Mouse (Mus musculus) liver, adult 2 months (tissue): ENCODE results near the gene Rab14. TPM values are rescaled to one million over a fixed set of nuclear protein-coding genes. Genes with fewer than 3 reads are reported as not detected.

ENCODE experiments used
- DNase-seq: peaks from one replicate; pipeline ENCODE4 v3.0.0-alpha.2; 2011; ENCODE audit warnings: low read depth, low spot score; ENCODE audit errors: extremely low read depth
- H3K27ac ChIP-seq: fragments of 200-500 bp; replicated peaks from 2 replicates; pipeline ENCODE4 v1.5.1; 2012; ENCODE audit warnings: low read depth, mild to moderate bottlenecking, control low read depth, inconsistent platforms, low read length; ENCODE audit not compliant: insufficient read depth
- H3K27me3 ChIP-seq: fragments of 200-500 bp; 2 replicates; pipeline ENCODE4 v1.6.1; 2012; ENCODE audit warnings: mild to moderate bottlenecking, moderate library complexity, low read length, inconsistent platforms; ENCODE audit not compliant: control insufficient read depth, insufficient read depth
- H3K36me3 ChIP-seq: fragments of 200-500 bp; 2 replicates; pipeline ENCODE4 v1.6.1; 2012; ENCODE audit warnings: low read length, inconsistent platforms; ENCODE audit not compliant: control insufficient read depth, insufficient read depth
- H3K4me1 ChIP-seq: fragments of 200-500 bp; 2 replicates; pipeline ENCODE4 v1.6.1; 2011; ENCODE audit warnings: low read length; ENCODE audit not compliant: control insufficient read depth, insufficient read depth
- H3K4me3 ChIP-seq: fragments of 200-500 bp; 2 replicates; pipeline ENCODE4 v1.5.1; 2011; ENCODE audit warnings: low read depth, mild to moderate bottlenecking, control low read depth, low read length, moderate library complexity; ENCODE audit not compliant: insufficient read depth
- H3K79me2 ChIP-seq: fragments of 200-500 bp; 2 replicates; pipeline ENCODE4 v1.6.1; 2012; ENCODE audit warnings: inconsistent platforms, mild to moderate bottlenecking, low read length, moderate library complexity; ENCODE audit not compliant: control insufficient read depth, insufficient read depth
- H3K9ac ChIP-seq: fragments of 200-500 bp; 2 replicates; pipeline ENCODE4 v1.6.1; 2012; ENCODE audit warnings: low read depth, mild to moderate bottlenecking, control low read depth, inconsistent platforms, low read length
- CTCF ChIP-seq: fragments of 200-500 bp; IDR thresholded peaks from 2 replicates; pipeline ENCODE4 v1.5.1; 2011; ENCODE audit warnings: low read depth, low read length, control low read depth
- POLR2A ChIP-seq: fragments of 200-500 bp; IDR thresholded peaks from 2 replicates; pipeline ENCODE4 v1.6.1; 2011; ENCODE audit warnings: low read length, control low read depth; ENCODE audit not compliant: insufficient read depth; ENCODE audit errors: extremely low read depth
- polyA plus RNA-seq: library from polyadenylated mRNA; depleted of rRNA; stranded (reverse); fragments of >200 nt; gene quantifications from 2 replicates; pipeline ENCODE4 v1.2.3, GENCODE M21; 2012; rRNA removed
- total RNA-seq: library from RNA; depleted of rRNA; stranded (reverse); fragments of >200 nt; gene quantifications from 2 replicates; pipeline ENCODE4 v1.2.3, GENCODE M21; 2014; rRNA removed

The Rab14 gene
- total and polyA plus RNA-seq, 2 experiments, result 109 to 246 TPM

DNA sequence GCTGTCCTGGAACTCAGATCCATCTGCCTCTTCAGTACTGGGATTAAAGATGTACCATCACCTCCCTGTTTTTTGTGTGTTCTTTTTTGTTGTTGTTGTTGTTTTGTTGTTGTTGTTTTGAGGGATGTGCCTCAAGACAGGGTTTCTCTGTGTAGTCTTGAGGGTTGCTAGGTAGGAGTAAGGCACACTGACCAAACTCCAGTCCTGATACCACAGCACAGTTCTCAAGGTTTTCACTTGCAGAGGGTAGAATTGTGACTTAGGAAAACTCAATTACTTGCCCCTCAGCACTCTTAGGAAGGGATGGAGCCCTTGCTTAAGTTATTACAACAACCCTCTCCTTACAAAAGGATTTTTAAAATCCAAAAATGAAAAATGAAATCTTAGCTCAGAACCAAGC, 69.4 kb downstream of the Rab14 start:
- Histone ChIP-seq H3K4me3 (no peak overlapping the region), H3K27me3 (no peaks in the 10 kb centered on the region), H3K4me1 (no peaks in the 10 kb centered on the region), H3K27ac (no peak overlapping the region; the same call in 1 of the 2 replicates), H3K36me3 (peaks cover 34% of the 10 kb centered on the region), H3K79me2 (no peaks in the 10 kb centered on the region), H3K9ac (no peak overlapping the region)
- TF ChIP-seq CTCF (no peak), POLR2A (no peak)
- no peak for DNase-seq

Other genes with a start within 250 kb of the Rab14 start
- gene Traf1, start 239.3 kb downstream of the Rab14 start, total RNA-seq, result 0.55 and 1.2 TPM in 2 replicates
- 0.75 and 1.2 TPM in 2 replicates for gene Traf1, start 239.3 kb downstream of the Rab14 start, polyA plus RNA-seq
- gene Hc, start 139.7 kb downstream of the Rab14 start, total RNA-seq, result 567 and 594 TPM in 2 replicates
- 121 and 139 TPM in 2 replicates for gene Hc, start 139.7 kb downstream of the Rab14 start, polyA plus RNA-seq
- gene AI182371, start 99.6 kb downstream of the Rab14 start, total RNA-seq, result 471 and 592 TPM in 2 replicates
- 124 and 129 TPM in 2 replicates for gene AI182371, start 99.6 kb downstream of the Rab14 start, polyA plus RNA-seq
- 13.0 and 22.8 TPM in 2 replicates for gene Cntrl, start 91.6 kb downstream of the Rab14 start, total RNA-seq
- 4.9 and 6.1 TPM in 2 replicates for gene Cntrl, start 91.6 kb downstream of the Rab14 start, polyA plus RNA-seq
- 16.9 and 22.8 TPM in 2 replicates for gene Gsn, start 55.3 kb upstream of the Rab14 start, total RNA-seq
- gene Gsn, start 55.3 kb upstream of the Rab14 start, polyA plus RNA-seq, result 20.9 and 22.5 TPM in 2 replicates
- 42.4 and 46.7 TPM in 2 replicates for gene Stom, start 135.9 kb upstream of the Rab14 start, total RNA-seq
- gene Stom, start 135.9 kb upstream of the Rab14 start, polyA plus RNA-seq, result 34.2 and 40.3 TPM in 2 replicates
- gene 4930568D16Rik, start 166.6 kb upstream of the Rab14 start, total RNA-seq, result not detected in 2 replicates
- gene 4930568D16Rik, start 166.6 kb upstream of the Rab14 start, polyA plus RNA-seq, result not detected in 2 replicates
- gene 4930402F06Rik, start 196.1 kb upstream of the Rab14 start, total RNA-seq, result not detected in 2 replicates
- gene 4930402F06Rik, start 196.1 kb upstream of the Rab14 start, polyA plus RNA-seq, result not detected in 2 replicates